Comparison of ENCODE assay signal across 8 mouse cellular contexts in the genomic region with DNA sequence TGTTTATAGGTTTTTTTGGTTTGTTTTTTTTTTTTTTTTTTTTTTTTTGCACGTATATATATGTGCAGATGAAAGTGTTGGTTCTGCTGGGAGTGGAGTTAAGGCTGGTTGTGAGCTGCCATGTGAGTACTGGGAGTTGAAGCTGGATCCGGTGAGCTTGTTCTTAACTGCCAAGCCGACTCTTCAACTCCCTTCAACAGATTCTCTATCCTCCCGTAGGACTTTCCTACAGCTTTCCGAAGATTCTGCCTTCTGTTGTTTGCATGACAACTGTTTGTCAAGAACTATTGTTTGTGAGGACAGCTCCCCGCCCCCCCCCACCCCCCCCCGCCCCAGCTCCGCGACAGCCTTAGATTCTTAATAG. TPM values are rescaled to one million over a fixed set of nuclear protein-coding genes. Genes with fewer than 3 reads are reported as not detected.
DNase-seq lines count a peak whose midpoint lies in the region; ATAC-seq and TF ChIP-seq lines count a peak whose summit lies in the region.

No protein-coding gene starts in this region.

- H3K4me2 ChIP-seq in heart, embryonic 12.5 days = peak overlapping the region; percentile 93
- peak overlapping the region; percentile 72 for H3K4me2 ChIP-seq in forebrain, embryonic 12.5 days
- peak overlapping the region; percentile 83 for H3K4me2 ChIP-seq in liver, embryonic 15.5 days

- H3K9ac ChIP-seq in heart, embryonic 12.5 days = 0 out of 2 replicates have a peak overlapping the region, but pooled peaks have one; percentile 36
- no peak overlapping the region; the same call in 1 of the 2 replicates for H3K9ac ChIP-seq in ES-E14 (ENCODE audit: insufficient read depth, low read depth, low read length, poor library complexity, severe bottlenecking)
- no peak overlapping the region for H3K9ac ChIP-seq in forebrain, embryonic 12.5 days
- H3K9ac ChIP-seq in liver, embryonic 15.5 days = peak overlapping the region; percentile 35; the same call in 1 of the 2 replicates

- DNase-seq in heart, adult 9 months (ENCODE audit: low spot score in 2 of 2) = no peak
- no peak for DNase-seq in ES-E14 (ENCODE audit: low read depth, low spot score)
- DNase-seq in gastrocnemius, postnatal 10 days = no peak
- no peak for DNase-seq in layer of hippocampus, adult 18-20 months (ENCODE audit: low spot score in 2 of 2)

- under 1% methylated on average over 9 of the region's 9 CpGs for WGBS in heart, embryonic 12.5 days
- WGBS in forebrain, embryonic 12.5 days = 0% methylated on average over 9 of the region's 9 CpGs
- WGBS in liver, embryonic 15.5 days (ENCODE audit: insufficient replicate concordance) = 2% methylated on average over 9 of the region's 9 CpGs

- no peaks in the 10 kb centered on the region for H3K27me3 ChIP-seq in heart, embryonic 12.5 days (replicated peaks)
- H3K27me3 ChIP-seq in forebrain, embryonic 12.5 days = no peaks in the 10 kb centered on the region
- no peaks in the 10 kb centered on the region for H3K27me3 ChIP-seq in liver, embryonic 15.5 days

- no peak for ATAC-seq in heart, embryonic 12.5 days (ENCODE audit: insufficient number of reproducible peaks, low FRiP score)
- no peak for ATAC-seq in forebrain, embryonic 12.5 days (ENCODE audit: low FRiP score)
- ATAC-seq in liver, embryonic 15.5 days (ENCODE audit: insufficient read depth) = no peak
- ATAC-seq in monocyte, adult 5-6 weeks (replicated peaks; ENCODE audit: insufficient number of reproducible peaks, low FRiP score, low TSS enrichment, poor library complexity, severe bottlenecking) = no peak

- in situ Hi-C loops in ES-E14 (cut with MboI; ENCODE audit: low sequenced_read_pairs in 2 of 2, unreplicated experiment in 2 of 2) = no loop called here

- no peak overlapping the region for H3K27ac ChIP-seq in heart, embryonic 12.5 days (ENCODE audit: poor library complexity, severe bottlenecking)
- H3K27ac ChIP-seq in ES-E14 (ENCODE audit: insufficient read depth, low read depth, low read length, poor library complexity, severe bottlenecking) = no peak overlapping the region
- no peak overlapping the region for H3K27ac ChIP-seq in forebrain, embryonic 12.5 days
- no peak overlapping the region for H3K27ac ChIP-seq in liver, embryonic 15.5 days (replicated peaks)

- H3K4me1 ChIP-seq in heart, embryonic 12.5 days (replicated peaks) = peaks cover 14% of the 10 kb centered on the region
- H3K4me1 ChIP-seq in ES-E14 (ENCODE audit: control insufficient read depth in 2 of 2, insufficient read depth in 2 of 2, low read length in 2 of 2, poor library complexity in 1 of 2) = peaks cover 2% of the 10 kb centered on the region in 2 experiments; a peak in 1 of 4 replicates
- peaks cover 18% of the 10 kb centered on the region for H3K4me1 ChIP-seq in forebrain, embryonic 12.5 days
- peaks cover 31% of the 10 kb centered on the region for H3K4me1 ChIP-seq in liver, embryonic 15.5 days (replicated peaks)

- no peaks in the 10 kb centered on the region for H3K36me3 ChIP-seq in heart, embryonic 12.5 days
- H3K36me3 ChIP-seq in ES-E14 (ENCODE audit: control insufficient read depth, insufficient read depth, low read length, poor library complexity, severe bottlenecking) = no peaks in the 10 kb centered on the region
- H3K36me3 ChIP-seq in forebrain, embryonic 12.5 days (replicated peaks) = no peaks in the 10 kb centered on the region
- H3K36me3 ChIP-seq in liver, embryonic 15.5 days (replicated peaks) = peaks cover 3% of the 10 kb centered on the region; the same call in 1 of the 2 replicates

- no peaks in the 10 kb centered on the region for H3K9me3 ChIP-seq in heart, embryonic 12.5 days (replicated peaks)
- H3K9me3 ChIP-seq in ES-E14 (ENCODE audit: control insufficient read depth, insufficient read depth, low read depth, low read length) = no peaks in the 10 kb centered on the region
- H3K9me3 ChIP-seq in forebrain, embryonic 12.5 days = no peaks in the 10 kb centered on the region
- H3K9me3 ChIP-seq in liver, embryonic 15.5 days (replicated peaks) = no peaks in the 10 kb centered on the region

- peak overlapping the region; percentile 74 for H3K4me3 ChIP-seq in heart, embryonic 12.5 days
- H3K4me3 ChIP-seq in ES-E14 (ENCODE audit: insufficient read depth in 1 of 2, low read depth in 1 of 2, low read length in 2 of 2, poor library complexity in 1 of 2, severe bottlenecking in 1 of 2) = peak overlapping the region; percentile 91 to 93
- H3K4me3 ChIP-seq in forebrain, embryonic 12.5 days (replicated peaks) = peak overlapping the region; percentile 89
- H3K4me3 ChIP-seq in liver, embryonic 15.5 days (replicated peaks) = peak overlapping the region; percentile 92

TF ChIP-seq in ES-E14, 5 proteins besides CTCF, POLR2A, EP300 and RAD21:
- no peak for TF ChIP-seq MAFK (IDR thresholded peaks at IDR 0.05; ENCODE audit: insufficient read depth, low read depth, low read length)
- no peak for TF ChIP-seq ZC3H11A (IDR thresholded peaks at IDR 0.05; ENCODE audit: borderline replicate concordance, low read depth, low read length)
- TF ChIP-seq HCFC1 (IDR thresholded peaks at IDR 0.05; ENCODE audit: borderline replicate concordance, insufficient read depth, low read length) = no peak
- TF ChIP-seq ZNF384 (IDR thresholded peaks at IDR 0.05; ENCODE audit: low read depth, low read length) = no peak
- no peak for TF ChIP-seq CHD2 (IDR thresholded peaks at IDR 0.05; ENCODE audit: low read depth, low read length)

RNA-seq across cellular contexts. Expression of gene Mmadhc, which starts 0.4 kb away (rescaled TPM):
- polyA plus RNA-seq in heart, embryonic 12.5 days (2016; fragmentation: Nextera tagmentation; extraction: Ambion mirVana) = 129 and 132 TPM in 2 replicates
- total RNA-seq in ES-E14 (2012; rRNA removed) = 47.1 and 57.5 TPM in 2 replicates
- polyA plus RNA-seq in forebrain, embryonic 12.5 days (2016; fragmentation: Nextera tagmentation; extraction: Ambion mirVana) = 145 and 152 TPM in 2 replicates
- polyA plus RNA-seq in liver, embryonic 15.5 days (2015; fragmentation: Nextera tagmentation; extraction: Ambion mirVana) = 77.7 and 81.9 TPM in 2 replicates
- total RNA-seq in monocyte, adult 5-6 weeks (2017) = 44.5 to 47.4 TPM (median 46.0 TPM) in 3 replicates
- 100 to 1,000 TPM; 103 to 121 TPM for total RNA-seq in gastrocnemius, postnatal 10 days (2021)
- 10 to 100 TPM; 48.5 to 49.1 TPM for total RNA-seq in layer of hippocampus, adult 18-20 months (2021)

Comparison
In these comparisons a context has a peak if more than half of its experiments do, and no peak if none do; other contexts are left out.
1. H3K9ac ChIP-seq: peak in heart, embryonic 12.5 days (single experiment) and liver, embryonic 15.5 days (single experiment); none in ES-E14 (single experiment) and forebrain, embryonic 12.5 days (single experiment).
2. Peak in every context shown above with its lines, with median percentiles within 50 percentile points of each other: H3K4me2 ChIP-seq and H3K4me3 ChIP-seq.